Mouse (Mus musculus): Measurements from ENCODE around the gene Cipc.

Cipc gene

DNA sequence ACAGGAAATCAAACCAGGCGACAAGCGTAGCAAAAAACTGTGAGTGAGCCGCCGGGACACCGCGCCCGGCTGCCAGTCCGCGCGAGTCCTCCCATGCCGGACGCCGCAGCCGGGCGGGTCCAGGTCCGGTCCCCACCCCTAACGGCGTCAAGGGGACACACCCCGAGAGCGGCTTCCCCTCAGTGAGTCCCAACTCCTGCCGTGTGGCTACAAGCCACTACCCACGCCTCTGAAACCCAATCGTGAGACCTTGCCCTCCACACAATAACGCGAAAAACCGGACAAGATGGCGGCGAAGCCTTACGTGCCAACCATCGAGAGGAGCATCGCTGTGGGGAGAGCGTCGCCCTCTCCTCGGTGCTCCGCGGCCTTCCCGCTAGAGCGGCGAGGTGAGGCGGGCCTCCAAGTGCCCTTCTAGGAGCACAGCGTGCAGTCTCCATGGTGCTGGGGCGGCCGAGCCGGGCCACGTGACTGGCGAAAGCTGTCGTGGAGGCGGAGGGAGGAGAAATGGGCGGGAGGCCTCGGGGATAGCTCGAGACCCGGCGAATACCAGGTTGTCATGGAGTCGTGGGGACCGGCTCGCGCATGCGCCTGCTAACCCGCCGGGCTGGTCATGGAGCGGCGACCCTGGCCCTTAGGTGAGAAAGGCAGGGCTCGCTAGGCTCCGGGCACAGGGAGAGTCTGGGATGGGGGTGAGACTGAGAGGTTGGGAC, at the start of gene Cipc:
Cipc (plus strand) TSS at position 182 of the 713 bp plus-strand sequence.
- DNase-seq, result peak; percentile 92 to 98

DNA sequence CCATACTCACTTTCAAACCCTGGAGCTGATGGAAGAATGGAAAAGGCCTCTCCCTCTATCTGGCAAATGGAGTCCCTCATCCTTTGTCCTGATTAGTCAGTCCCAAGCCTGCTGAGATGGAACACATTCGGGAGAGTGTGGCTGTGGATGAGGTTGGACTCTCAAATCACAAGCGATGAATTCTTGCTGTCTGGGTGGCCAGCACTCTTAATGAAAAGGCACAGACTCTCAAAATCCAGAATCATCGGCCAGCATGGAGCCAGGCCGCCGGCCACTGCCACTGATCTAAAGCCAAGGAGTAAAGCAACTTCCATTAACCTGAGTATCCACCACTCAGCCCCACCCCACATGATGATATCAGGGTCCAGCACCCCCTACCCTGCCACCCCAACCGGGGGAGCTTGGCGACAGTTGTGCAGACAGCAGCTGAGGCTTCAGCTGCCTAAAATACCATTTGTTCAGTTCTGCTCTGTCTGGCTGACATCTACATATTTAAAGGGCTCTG, 49.0 kb upstream of the Cipc start:
- DNase-seq, result no peak

DNA sequence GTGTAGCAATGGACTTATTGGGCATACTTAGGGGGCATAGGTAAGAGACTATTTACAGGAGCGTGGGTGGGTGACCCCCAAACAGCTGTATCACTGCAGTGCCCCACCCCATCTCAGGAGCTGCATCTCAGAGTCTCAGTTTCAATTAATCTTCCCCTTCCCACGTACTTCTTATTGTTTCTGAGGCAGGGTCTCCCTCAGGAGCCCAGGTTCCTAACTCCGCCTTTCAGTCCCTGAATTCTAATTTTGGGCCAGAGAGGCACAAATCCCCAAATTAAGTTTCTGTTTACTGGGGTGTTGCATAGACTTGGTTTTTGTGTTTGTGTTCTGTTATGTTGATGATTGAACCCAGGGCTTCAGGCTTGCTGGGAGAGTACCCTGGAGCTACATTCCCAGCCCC, 48.4 kb upstream of the Cipc start:
- DNase-seq, result no peak

DNA sequence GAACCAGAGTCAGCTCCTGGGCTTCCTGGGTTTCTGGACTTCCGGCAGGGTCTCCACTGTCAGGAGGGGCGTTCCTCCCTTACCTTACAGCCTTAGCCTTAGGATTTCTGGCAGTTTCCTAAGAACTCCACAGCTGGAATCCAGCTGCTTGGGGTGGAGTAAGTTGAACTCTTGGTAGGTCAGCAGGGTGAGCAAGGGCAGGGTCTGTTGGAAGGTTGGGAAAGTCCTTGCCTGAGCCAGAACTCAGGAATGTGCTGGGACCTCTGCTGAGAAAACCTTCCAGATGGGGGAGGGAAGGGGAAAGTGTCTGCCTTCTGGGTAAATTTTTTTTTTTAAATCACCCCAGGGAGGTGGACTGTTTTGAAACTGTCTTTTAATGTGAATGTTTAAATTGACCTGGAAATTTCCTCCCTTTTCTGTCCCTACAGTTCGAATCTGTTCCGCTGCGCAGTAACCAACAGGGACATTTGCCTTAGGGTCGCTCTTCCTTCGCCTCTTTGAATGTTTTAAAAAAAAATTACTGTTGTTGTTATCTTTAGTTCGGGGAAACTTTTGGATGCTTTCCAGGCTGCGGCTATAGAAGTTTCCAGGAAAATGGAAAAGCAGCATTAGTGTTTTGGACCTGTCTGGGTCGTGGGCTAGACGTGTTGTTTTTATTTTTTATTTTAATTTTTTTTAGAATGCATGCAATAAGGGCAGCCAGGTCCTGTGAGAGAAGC, 47.2 kb upstream of the Cipc start:
- DNase-seq, result no peak

DNA sequence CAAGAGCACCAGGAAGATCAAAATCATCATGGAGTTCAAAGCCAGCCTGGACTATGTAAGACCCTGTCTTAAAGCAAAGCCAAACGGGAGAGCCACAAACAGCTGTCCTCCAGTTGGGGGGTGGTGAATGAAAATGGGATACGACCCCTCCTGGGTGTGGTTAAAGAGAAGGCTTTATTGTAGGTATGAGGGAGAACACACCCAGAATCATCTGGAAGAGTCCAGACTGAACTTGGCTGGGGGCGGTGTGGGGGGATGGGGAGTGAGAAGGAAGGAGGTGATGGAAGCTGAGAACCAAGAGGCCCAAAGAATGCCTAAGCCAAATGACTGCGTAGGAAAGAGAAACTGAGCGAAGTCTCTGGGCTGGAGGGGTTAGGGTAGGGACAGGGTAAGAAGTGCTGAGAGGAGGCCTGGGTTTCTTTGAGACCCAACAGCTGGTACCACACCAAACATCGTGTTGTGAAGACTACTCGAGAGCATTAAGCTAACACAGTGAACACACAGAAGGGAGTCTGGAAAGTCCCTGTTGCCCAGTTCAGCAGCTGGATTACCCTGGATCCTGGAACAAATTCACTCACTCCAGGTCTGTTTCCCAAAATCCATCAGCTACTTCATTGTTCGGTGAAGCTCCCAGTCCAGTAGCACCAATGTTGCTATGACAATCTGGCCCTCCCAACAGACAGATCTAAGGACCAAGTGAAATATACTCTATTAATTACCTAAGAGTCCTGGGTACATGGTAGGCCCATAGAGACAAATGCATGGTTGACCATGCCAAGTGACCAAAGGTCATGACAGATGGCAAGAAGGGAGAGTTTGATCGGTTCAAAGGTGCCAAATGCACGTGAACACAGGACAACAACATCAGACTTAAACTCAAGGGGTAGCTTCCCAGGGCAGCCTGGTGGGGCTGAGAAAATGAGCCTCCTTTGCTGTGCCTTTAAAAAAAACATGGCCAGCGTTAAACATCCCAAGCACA, 42.7 kb upstream of the Cipc start:
- DNase-seq, result no peak

DNA sequence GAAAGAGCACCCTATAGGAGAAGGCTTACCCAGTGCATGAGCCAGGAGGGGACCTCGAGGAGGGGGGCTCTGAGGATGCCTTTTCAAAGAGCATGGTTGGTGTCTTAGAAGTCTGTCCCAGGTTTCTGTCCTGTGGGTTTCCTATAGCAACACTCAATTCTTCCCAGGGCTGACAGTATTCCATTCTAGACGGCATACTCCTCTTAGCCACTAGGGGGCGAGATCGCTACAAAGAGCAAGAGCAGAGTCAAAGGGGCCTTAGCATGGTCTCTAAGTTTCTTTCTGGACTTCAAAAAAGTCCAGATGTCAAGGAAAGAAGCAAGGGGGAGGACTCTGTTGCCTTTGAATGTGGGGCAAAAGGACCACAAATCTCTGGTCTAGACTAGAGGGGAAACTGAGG, 41.6 kb upstream of the Cipc start:
- DNase-seq, result peak in 1 of 2 experiments; percentile 53

DNA sequence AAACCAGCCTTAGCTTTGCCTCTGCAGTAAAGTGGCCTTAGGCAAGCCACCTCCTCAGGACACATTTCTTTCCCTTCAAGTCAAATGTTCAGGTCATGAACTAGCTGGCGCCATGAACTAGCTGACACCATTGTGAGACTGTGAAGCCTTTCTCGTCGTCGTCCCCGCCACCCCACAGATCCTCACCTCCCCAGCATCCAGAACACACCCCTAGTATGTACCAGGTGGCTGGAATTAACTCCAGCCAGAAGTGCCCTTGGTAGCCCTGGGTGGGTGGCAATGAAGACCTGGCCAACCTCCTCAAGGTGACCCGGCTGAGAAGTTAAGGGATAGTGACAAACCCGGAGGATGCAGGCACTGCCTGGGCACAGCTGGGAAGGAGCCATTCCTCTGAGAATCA, 41.0 kb upstream of the Cipc start:
- DNase-seq, result no peak

DNA sequence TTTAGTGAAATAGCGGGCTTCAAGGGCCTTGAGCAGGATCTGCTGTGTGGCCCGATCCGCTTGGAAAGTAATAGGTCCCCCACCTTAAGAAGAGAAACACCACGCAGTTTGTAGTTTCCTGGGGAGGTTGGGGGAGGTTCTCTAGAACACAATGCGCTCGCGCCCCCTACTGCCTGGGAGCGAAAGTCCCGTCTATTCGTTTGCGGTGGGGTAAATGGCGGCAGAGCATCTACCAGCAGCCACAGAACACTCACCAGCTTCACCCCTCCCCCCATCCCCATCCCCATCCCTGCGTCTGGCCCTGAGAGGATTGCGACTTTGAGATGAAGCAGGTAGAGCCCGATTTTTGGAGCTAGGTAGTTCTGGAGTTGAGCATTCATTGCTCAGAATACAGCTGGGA, 40.4 kb upstream of the Cipc start:
- DNase-seq, result peak; percentile 77 to 89

DNA sequence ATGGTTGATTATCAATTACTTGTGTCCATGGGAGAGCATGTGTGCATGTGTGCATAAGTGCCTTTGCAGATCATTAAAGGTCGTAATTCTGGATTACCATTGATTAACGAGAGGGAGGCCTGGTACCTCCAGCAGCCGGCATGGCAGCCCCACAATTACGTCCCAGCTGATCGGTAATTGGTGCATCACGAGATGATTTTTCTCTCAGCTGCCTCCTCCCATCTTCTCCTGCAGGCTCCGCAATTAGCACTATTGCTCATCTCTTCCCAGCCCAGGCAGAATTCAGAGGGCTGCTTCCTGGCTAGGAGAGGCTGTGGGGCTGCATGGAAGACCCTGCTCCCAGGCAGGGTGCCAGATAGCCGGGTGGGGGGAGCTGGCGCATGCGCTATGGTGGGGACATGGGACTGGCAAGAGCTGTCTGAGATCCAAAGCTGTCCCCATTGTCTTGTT, 35.3 kb upstream of the Cipc start:
- no peak for DNase-seq

DNA sequence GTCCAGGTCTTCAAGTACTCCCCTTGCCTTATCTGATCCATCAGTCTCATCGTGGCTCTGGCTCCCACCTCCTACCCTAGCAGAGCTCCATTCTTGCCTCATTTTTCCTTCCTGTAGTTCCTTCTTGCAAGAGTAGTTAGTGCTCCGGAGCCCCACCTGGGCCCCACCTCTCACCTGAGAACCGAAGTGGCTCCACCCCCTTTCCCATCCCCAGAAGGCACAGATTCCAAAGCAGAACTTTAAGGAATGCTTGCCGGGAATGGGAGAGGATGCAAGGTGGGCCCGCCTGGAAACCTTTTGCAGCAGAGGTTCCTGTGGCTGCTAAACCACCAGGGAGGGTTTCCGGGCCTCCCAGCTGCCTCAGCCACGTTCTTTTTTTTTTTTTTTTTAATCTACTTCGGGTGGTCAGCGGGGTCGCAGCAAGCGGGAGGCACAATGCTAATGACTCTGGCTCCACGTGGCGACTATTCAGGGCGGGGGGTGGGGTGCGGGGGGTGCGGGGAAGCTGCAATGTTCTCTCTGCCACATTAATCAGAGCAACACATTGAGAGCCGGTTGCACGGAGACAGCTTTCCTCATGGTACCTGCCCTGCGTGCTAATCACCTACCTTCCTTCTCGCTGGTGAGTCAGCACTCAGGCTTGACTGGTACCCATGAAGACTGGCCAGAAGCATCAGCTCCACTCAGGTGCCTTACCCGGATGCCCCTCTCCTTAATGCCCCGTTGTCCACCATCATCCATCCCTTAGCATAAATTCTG, 34.3 kb upstream of the Cipc start:
- DNase-seq, result no peak

DNA sequence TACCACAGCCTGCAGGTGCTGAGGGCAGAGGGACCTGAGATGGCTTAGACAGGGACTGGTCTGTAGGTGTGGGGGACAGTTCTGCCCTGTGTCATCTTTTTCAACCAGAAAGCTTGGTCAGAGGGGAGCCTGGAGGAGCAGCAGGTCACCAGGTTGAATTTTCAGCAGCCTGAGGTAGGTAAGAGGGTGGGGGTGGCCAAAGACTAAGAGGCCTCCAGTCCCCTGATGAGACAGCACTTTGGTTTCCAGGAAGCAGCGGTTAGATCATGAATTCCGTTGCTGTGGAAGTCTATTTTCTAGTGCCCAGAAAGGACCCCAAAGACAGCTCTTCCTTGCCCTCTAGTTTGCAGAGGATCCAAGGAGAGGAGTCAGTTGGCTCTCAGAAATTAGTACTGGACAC, 32.5 kb upstream of the Cipc start:
- DNase-seq, result no peak

DNA sequence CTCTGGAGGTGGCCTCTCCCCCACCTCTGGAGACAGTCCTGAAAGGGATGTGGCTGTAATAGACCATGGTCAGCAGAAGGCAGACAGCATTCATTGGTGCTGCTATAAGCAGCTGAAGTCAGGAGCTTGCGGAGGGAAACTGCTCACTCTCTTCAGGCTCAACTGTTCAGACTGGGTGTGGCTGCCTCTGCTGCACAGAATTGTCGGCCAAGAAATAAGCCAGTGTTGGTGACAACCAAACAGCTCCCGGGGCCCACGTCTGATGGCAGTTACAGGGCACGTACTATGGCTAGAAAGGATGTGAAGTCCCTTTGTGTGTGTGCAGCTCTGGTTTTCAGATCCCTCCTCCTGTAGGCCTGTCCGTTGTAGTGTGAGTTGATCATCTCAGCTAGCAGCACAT, 32.1 kb upstream of the Cipc start:
- DNase-seq, result no peak

DNA sequence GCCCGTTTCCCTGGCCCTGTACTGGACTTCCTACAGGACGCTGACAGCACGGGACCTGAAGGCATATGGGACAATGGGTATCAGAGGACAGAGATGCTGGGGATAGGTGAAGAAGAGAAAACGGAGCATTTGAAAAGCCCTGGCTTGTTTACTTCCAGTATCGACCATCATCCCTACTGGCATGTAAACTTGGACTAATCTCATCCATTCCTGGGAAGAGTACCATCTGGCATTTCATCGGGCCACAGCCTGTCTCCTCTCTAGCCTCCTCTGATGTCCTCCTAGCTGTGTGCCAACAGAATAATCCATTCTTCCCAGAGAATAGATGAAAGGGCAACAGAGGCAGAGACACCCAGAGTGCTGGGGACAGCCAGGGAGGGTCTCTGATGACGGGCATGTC, 31.2 kb upstream of the Cipc start:
- DNase-seq, result no peak

DNA sequence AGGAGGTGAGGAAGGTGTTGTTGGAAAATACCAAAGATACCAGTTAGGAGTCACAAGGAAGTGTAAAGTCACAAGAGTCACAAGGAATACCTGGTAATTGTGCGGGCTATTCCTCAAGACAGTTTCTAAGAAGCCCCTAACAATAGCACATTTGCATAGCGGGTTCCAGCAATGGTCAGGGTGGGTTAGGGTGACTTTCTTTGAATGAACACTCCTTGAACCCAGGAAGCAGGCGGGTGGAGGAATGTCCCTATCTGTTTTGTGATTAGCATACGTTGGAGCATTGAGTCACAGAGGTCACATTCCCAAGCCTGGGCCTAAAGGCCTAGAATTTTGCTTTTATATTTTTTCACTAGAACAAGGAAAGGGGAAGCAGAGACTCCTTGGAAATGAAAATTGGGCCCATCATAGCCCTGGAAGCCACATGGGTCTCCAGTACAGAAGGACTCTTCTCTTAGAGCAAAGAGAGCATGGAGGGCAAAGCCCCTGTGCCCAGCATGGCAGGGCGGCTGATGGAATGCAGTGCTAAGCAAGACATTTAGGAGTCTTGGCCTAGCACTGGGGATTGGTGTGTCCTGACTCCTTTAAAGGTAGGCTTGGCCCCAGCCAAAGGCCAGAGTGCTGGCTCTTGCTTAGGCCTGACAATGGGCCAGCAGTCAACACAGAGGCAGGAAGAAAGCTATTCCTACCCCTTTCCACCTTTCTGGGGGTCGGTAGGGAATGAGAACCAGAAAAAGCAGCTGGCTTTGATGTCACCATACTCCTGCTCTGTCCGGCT, 29.9 kb upstream of the Cipc start:
- no peak for DNase-seq

DNA sequence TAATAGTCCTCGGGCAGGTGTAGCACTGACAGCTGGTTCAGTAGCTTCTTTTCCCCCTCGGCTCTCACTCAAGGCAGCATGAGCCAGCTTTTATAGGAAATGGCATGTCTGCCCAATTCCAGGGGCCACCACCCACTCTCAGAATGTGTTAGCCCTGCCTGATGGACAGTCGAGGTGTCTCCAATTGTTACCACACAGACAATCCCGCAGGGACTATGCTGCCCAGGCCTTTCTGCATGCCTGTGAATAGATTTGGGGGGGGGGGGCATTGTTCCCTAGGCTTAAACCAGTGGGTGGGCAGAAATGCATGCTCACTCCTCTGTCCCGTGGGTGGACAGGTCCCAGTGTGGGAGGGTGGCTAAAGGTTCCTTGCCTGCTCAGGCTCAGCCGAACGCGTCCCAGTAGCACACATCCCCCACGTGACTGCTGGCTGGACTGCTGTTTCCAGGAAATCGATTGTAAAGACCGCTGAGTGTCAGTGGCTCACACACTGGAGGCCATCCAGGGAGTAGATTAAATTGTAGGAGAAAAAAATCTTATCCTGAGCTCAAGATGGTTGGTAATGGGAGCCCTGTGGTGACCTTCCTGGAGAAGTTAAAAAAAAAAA, 28.4 kb upstream of the Cipc start:
- DNase-seq, result no peak

DNA sequence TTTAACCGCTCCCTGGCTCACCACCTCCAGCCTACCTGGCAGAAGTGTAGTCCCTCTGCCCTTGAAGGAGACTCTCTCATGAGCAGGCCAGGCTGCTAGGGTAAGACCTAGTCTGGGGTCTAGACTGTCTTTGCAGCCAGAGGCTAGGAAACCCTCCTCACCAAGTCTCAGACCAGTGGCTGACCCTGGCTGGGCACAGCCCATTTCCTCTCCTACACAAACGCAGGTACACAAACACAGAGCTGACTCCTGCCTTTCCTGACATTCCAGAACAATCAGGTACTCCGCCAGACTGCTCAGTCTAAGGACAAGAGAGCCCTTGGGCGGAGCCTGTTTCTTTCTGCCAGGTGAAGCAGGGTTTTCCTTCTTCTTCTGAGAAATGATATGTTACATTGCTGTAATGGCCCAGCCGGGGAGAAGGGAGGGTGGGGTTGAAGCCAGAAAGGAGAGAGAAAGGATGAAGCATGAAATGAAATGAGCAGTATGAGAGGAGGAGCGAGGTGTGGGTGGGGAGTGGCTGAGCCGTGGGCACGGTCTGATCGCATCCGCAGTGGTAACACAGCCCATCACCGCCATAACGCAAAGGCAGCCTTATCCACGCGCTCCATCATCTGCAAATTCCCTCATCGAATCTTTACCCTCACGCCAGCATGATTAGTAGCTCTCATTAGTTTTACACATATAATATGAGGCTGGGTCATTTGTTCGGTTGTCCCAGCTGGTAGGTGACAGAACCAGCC, 27.7 kb upstream of the Cipc start:
- no peak for DNase-seq

DNA sequence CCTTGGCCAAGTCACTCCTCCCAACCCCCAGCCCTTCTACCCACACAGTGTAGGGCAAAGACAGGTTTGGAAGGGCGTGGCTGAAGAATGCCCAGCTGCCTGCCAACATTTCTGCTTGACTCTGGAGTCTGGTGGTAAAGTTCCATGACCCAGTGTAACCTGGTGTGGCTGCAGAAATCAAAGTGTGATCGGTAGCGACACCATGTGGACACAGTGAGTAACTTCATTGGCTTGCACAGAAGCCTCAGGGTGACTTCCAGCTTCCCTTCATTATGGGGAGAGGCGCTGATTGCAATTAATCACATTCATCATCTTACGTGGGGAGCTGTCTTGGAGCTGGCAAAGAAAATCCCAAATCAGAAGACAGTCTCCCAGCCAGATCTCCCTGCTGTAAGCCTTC, 23.0 kb upstream of the Cipc start:
- DNase-seq, result peak; percentile 40 to 75

DNA sequence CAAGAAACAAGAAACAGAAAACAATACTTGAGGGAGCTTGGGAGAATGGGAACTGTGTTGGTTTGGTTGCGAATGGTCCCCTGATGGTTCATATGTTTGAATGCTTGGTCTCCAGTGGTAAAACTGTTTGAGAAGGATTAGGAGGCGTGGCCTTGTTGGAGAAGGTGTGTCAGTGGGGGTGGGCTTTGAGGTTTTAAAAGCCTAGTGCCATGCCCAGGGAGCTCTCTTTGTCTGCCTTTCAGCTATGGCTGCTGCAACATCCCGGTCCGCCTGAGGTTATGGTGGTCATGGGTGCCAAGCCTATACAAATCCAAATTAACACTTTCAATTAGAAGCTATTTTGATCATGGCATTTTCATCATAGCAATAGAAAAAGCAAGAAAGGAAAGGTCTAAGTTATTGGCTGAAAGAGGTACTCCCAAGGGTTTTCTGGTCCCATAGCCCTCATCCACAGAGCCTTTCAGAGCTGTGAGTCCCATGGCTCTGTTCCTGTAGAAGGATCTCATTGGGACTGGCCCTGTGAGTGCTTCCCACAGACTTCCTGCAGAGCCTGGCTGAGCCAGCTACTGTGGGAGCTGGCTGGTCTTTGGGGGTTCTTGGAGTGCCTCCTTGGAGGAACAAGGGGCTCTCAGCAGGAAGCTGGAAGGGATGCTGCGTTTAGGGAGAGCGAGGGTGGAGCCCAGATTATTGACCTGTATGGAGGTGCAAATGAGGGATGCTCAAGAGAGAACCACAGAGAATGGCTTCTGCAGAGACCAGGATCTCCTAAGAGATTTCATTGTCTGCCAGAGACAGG, 15.7 kb upstream of the Cipc start:
- no peak for DNase-seq

DNA sequence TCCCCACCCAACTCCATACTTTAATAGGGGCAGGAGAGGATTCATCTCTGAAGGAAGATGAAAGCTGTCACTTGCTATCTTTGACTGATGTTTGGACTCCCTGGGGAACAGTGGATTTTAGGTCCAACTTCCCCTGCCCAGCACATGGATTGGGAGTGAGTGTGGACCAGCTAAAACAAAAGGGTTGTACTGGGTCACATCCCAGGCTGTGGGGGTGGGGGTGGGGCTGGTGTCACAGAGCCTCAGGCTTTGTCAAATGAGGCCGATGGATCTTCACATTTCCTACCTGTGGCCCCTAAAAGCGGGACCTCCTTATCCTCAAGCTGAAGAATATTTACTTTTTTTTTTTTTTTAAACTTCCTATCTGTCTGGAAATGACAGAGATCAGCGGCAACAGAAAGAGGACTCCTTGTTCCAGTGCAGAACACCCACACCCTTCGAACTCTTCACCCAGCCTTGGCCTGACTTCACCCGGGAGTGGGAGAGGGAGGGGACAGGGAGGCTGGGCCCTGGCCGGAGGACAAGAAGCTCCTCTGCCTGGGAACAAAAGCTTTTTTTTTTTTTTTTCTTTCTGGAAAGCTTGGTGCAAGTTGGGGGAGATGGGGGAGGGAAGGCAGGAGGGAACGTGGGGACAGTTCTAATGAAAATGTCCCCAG, 14.8 kb upstream of the Cipc start:
- peak in 1 of 2 experiments; percentile 19 for DNase-seq

Data from spleen, adult 18-20 months (tissue).